Mouse (Mus musculus): Measurements from ENCODE around the gene Fgfr2. TPM values are rescaled to one million over a fixed set of nuclear protein-coding genes. Genes with fewer than 3 reads are reported as not detected.
A peak's percentile ranks its signal among the peaks of the same experiment; 100 is the strongest.

Fgfr2 gene
- polyA plus RNA-seq, 1 experiment = 14.7 TPM

GRCm38 (mm10) chr7:132471327-132471726 is 651.8 kb downstream of the Fgfr2 start:
- 40% methylated on average over 3 of the region's 3 CpGs for WGBS
- H3K4me3 ChIP-seq (ENCODE audit: low read depth, low read length) = no peak overlapping the region
- no peaks in the 10 kb centered on the region for H3K27me3 ChIP-seq (ENCODE audit: control insufficient read depth, insufficient read depth, low read length)
- peak; percentile 51; the same call in 1 of the 2 replicates for TF ChIP-seq CTCF (IDR thresholded peaks at IDR 0.05; ENCODE audit: extremely low read depth, insufficient read length, insufficient replicate concordance, low read depth, low read length)
- no peak for TF ChIP-seq POLR2A (IDR thresholded peaks at IDR 0.05; ENCODE audit: low read depth, low read length)
- no peaks in the 10 kb centered on the region for H3K36me3 ChIP-seq (ENCODE audit: control insufficient read depth, insufficient read depth, low read length)
- no peak overlapping the region for H3K27ac ChIP-seq (ENCODE audit: insufficient read depth, low read depth, low read length)
- no peaks in the 10 kb centered on the region for H3K4me1 ChIP-seq (ENCODE audit: control insufficient read depth, insufficient read depth, insufficient read length, low read length)

GRCm38 (mm10) chr7:132468391-132468790 is 654.8 kb downstream of the Fgfr2 start:
- H3K4me3 ChIP-seq (ENCODE audit: low read depth, low read length) = no peak overlapping the region
- H3K36me3 ChIP-seq (ENCODE audit: control insufficient read depth, insufficient read depth, low read length) = no peaks in the 10 kb centered on the region
- no peak overlapping the region for H3K27ac ChIP-seq (ENCODE audit: insufficient read depth, low read depth, low read length)
- TF ChIP-seq POLR2A (IDR thresholded peaks at IDR 0.05; ENCODE audit: low read depth, low read length) (no peak), CTCF (IDR thresholded peaks at IDR 0.05; ENCODE audit: extremely low read depth, insufficient read length, insufficient replicate concordance, low read depth, low read length) (no peak)
- no peaks in the 10 kb centered on the region; the same call in 1 of the 2 replicates for H3K4me1 ChIP-seq (ENCODE audit: control insufficient read depth, insufficient read depth, insufficient read length, low read length)
- H3K27me3 ChIP-seq (ENCODE audit: control insufficient read depth, insufficient read depth, low read length) = no peaks in the 10 kb centered on the region

- no peak overlapping the region for H3K4me3 ChIP-seq (ENCODE audit: low read depth, low read length)
- TF ChIP-seq CTCF (IDR thresholded peaks at IDR 0.05; ENCODE audit: extremely low read depth, insufficient read length, insufficient replicate concordance, low read depth, low read length) (no peak), POLR2A (IDR thresholded peaks at IDR 0.05; ENCODE audit: low read depth, low read length) (no peak)
Observed at GRCm38 (mm10) chr7:132465897-132466296, 657.3 kb downstream of the Fgfr2 start.

GRCm38 (mm10) chr7:132464894-132465293 is 658.3 kb downstream of the Fgfr2 start:
- no peaks in the 10 kb centered on the region for H3K36me3 ChIP-seq (ENCODE audit: control insufficient read depth, insufficient read depth, low read length)
- TF ChIP-seq CTCF (IDR thresholded peaks at IDR 0.05; ENCODE audit: extremely low read depth, insufficient read length, insufficient replicate concordance, low read depth, low read length) (no peak), POLR2A (IDR thresholded peaks at IDR 0.05; ENCODE audit: low read depth, low read length) (no peak)
- 50% methylated on average over 1 of the region's 1 CpGs for WGBS
- no peaks in the 10 kb centered on the region for H3K27me3 ChIP-seq (ENCODE audit: control insufficient read depth, insufficient read depth, low read length)
- H3K27ac ChIP-seq (ENCODE audit: insufficient read depth, low read depth, low read length) = no peak overlapping the region
- no peaks in the 10 kb centered on the region; the same call in 1 of the 2 replicates for H3K4me1 ChIP-seq (ENCODE audit: control insufficient read depth, insufficient read depth, insufficient read length, low read length)
- H3K4me3 ChIP-seq (ENCODE audit: low read depth, low read length) = no peak overlapping the region

More at GRCm38 (mm10) chr7:132465897-132466296, 657.3 kb downstream of the Fgfr2 start:
- Histone ChIP-seq H3K27ac (ENCODE audit: insufficient read depth, low read depth, low read length) (no peak overlapping the region), H3K27me3 (ENCODE audit: control insufficient read depth, insufficient read depth, low read length) (no peaks in the 10 kb centered on the region), H3K4me1 (ENCODE audit: control insufficient read depth, insufficient read depth, insufficient read length, low read length) (no peaks in the 10 kb centered on the region; the same call in 1 of the 2 replicates), H3K36me3 (ENCODE audit: control insufficient read depth, insufficient read depth, low read length) (no peaks in the 10 kb centered on the region)
- WGBS = 75% methylated on average over 5 of the region's 5 CpGs

GRCm38 (mm10) chr7:132458493-132458892 is 664.7 kb downstream of the Fgfr2 start:
- Histone ChIP-seq H3K4me3 (ENCODE audit: low read depth, low read length) (no peak overlapping the region), H3K4me1 (ENCODE audit: control insufficient read depth, insufficient read depth, insufficient read length, low read length) (no peaks in the 10 kb centered on the region), H3K27me3 (ENCODE audit: control insufficient read depth, insufficient read depth, low read length) (no peaks in the 10 kb centered on the region), H3K27ac (ENCODE audit: insufficient read depth, low read depth, low read length) (no peak overlapping the region), H3K36me3 (ENCODE audit: control insufficient read depth, insufficient read depth, low read length) (no peaks in the 10 kb centered on the region)
- TF ChIP-seq CTCF (IDR thresholded peaks at IDR 0.05; ENCODE audit: extremely low read depth, insufficient read length, insufficient replicate concordance, low read depth, low read length) = no peak
- TF ChIP-seq POLR2A (IDR thresholded peaks at IDR 0.05; ENCODE audit: low read depth, low read length) = no peak
- 70% methylated on average over 7 of the region's 7 CpGs for WGBS

GRCm38 (mm10) chr7:132455071-132455720 is 668.0 kb downstream of the Fgfr2 start:
- 49% methylated on average over 11 of the region's 11 CpGs for WGBS
- TF ChIP-seq CTCF (IDR thresholded peaks at IDR 0.05; ENCODE audit: extremely low read depth, insufficient read length, insufficient replicate concordance, low read depth, low read length) = no peak
- TF ChIP-seq POLR2A (IDR thresholded peaks at IDR 0.05; ENCODE audit: low read depth, low read length) = no peak
- no peaks in the 10 kb centered on the region for H3K27me3 ChIP-seq (ENCODE audit: control insufficient read depth, insufficient read depth, low read length)

GRCm38 (mm10) chr7:132449891-132450735 is 673.0 kb downstream of the Fgfr2 start:
- Histone ChIP-seq H3K27ac (ENCODE audit: insufficient read depth, low read depth, low read length) (no peak overlapping the region), H3K36me3 (ENCODE audit: control insufficient read depth, insufficient read depth, low read length) (no peaks in the 10 kb centered on the region), H3K4me1 (ENCODE audit: control insufficient read depth, insufficient read depth, insufficient read length, low read length) (no peaks in the 10 kb centered on the region), H3K27me3 (ENCODE audit: control insufficient read depth, insufficient read depth, low read length) (no peaks in the 10 kb centered on the region), H3K4me3 (ENCODE audit: low read depth, low read length) (no peak overlapping the region)
- no peak for TF ChIP-seq CTCF (IDR thresholded peaks at IDR 0.05; ENCODE audit: extremely low read depth, insufficient read length, insufficient replicate concordance, low read depth, low read length)
- no peak for TF ChIP-seq POLR2A (IDR thresholded peaks at IDR 0.05; ENCODE audit: low read depth, low read length)
- WGBS = 81% methylated on average over 6 of the region's 6 CpGs

More at GRCm38 (mm10) chr7:132455071-132455720, 668.0 kb downstream of the Fgfr2 start:
- no peaks in the 10 kb centered on the region for H3K4me1 ChIP-seq (ENCODE audit: control insufficient read depth, insufficient read depth, insufficient read length, low read length)
- no peak overlapping the region for H3K4me3 ChIP-seq (ENCODE audit: low read depth, low read length)
- no peaks in the 10 kb centered on the region for H3K36me3 ChIP-seq (ENCODE audit: control insufficient read depth, insufficient read depth, low read length)
- no peak overlapping the region for H3K27ac ChIP-seq (ENCODE audit: insufficient read depth, low read depth, low read length)

Measured in small intestine, adult 2 months (tissue).